Mouse (Mus musculus): ENCODE measurements around the gene Plxna4.
A peak's percentile ranks its signal among the peaks of the same experiment; 100 is the strongest.

Plxna4 gene

DNA sequence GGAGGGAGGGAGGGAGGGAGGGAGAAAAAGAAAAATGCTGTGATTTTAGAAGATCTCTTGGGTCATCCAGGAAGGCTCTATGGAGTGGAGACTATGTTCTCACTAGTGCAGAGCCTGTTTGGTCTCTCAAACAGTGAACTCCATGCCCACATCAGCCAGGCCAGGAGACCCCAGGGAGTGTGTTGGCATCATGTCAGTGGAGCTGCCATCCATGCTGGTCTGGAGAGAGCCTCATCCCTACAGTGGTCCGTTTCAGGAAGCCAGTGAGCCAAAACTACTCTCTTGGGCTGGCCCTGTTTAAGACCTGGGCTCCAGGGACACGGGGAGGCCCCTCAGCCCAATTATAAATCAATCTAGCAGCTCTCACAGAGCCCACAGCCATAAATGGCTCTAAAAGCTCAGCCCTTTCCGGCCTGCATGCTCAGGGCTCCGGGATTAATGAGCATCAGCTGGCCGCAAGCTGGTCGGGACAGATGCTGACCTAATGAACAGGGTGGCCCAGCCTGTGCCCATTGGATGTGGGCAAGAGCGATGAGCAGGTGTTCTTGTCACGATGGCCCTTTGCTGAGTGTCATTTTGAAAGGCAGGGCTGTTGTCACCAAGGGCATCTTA lies 180.3 kb downstream of the Plxna4 start:
- DNase-seq (ENCODE audit: low spot score in 2 of 2): peak in 1 of 2 experiments; percentile 39

DNA sequence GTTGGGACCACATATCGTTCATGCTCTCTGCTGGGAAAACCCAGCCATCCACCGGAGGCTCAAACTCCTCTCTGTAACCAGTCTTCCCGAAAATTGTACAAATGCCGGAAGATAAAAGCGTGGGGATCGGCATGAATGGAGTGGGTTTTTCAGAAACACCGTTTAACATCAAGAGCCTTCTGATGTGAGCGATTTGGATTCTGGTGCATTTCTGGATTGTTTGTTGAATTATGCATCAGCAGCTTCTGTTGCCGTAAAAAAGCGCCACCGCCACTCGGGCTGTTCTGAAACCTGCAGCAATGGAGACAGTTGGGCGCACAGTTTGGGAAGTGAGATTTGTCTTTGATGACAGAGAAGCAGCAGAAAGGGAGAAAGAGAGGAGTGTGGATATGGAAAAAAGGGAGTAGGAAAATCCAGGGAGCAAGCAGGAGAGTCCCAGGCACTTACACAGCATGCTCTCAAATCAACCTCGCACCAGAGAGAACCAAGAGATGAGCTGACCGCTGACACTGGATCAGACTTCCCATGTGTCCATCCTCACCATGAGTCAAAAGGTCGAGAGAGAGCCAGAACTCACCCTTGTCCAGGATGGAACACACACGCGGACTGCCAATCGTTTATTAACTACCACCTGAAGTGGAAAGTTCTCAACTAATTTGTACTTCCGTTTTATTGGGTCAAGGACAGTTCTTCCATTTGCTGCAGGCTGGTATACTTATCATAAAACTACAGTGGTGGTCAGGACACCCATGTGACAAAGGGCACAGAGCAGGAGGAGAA lies 181.5 kb downstream of the Plxna4 start:
- no peak for DNase-seq (ENCODE audit: low spot score in 2 of 2)

DNA sequence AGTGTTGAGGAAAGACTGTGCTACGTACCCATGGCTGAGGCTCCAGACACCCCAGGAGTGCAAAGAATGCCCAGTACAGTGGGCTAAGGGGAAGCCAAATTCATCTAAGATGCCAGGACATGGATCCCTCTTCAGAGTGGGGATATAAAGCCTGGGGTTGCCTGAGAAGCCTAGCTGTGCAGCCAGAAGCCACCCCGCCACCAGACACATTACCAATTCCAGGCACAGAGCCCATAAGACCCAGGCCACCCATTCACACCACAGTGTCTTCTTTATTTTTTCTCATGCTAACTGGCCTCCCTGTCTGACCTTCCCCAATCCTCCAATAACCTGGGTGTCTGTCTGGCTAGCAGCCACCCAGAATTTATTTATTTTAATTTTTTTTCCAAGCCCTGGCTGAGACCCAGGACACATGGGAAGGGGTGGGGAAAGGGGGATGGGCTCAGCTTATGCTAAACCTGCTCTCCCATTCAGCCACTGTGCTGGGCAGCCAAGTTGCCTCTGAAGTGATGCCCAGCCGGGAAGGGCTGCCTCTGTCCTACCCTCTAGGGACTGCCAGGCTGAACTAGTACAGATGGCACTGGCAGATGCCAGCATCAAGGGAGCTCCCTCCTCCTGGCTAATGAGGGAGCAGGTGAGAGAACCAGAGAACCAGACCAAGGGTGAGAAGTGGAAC lies 185.3 kb downstream of the Plxna4 start:
- peak; percentile 28 to 52 for DNase-seq (ENCODE audit: low spot score in 2 of 2)

DNA sequence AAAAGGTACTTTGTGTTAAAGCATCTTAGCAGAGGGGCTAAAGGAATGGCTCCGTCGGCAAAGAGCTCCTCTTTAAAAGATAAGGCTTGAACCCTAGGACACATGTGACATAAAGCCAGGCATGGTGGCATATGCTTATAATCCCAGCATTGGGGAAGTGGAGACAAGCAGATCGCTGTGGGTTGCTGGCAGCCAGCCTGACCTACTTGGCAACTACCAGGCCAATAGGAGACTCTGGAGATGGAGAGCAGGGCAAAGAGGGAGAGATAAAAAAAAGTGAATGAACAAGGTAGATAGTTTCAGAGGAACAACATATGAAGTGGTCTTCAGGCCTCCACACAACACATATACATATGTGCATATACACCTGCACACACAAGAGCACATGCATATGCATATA lies 189.7 kb downstream of the Plxna4 start:
- no peak for DNase-seq (ENCODE audit: low spot score in 2 of 2)

DNA sequence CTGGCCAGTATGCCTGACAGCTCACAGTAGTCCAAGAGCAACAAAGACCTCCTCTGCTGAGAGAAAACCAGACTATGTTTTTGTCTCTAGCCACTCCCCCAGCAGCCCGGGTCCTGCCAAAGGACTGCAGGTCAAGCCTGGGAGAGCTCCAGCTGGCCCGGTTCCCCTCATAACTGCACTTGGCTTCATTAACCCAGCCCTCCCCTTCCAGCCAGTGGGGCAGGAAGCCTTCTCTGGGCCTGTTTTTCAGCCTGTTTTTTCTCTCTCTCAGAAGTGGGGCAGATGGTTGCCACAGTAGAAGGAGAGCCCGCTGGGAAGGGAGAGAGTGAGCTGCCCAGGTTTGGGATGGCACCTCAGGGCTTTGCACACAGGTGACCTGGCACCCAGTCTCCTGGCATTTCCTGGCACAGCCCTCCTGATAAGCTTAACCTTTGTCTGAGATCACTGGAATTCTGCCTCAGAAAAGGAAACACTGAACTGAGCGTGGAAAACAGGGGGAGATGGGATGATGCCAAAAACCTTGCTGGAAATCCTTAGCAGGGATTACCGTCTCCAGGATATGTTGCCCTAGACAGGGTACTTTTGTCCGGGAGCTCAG lies 190.8 kb downstream of the Plxna4 start:
- peak; percentile 65 to 84 for DNase-seq (ENCODE audit: low spot score in 2 of 2)

DNA sequence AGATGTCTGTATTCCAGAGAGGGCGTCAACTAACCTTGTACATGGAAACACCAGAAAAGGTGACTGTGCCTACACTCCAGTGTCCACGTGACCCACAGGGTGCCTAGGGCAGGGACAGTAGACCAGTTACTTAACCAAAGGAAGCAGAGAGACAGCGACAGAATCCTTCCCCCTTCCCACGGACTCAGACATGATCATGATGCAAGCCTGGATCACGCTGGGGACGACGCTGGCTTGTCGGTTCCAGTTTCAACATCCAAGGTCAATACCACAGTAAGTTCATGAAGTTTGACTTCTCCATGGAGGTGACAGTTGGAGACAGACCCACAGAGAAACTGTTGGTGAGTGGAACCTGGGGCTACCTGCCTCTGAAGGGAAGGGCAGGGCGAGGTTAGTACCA lies 192.6 kb downstream of the Plxna4 start:
- DNase-seq (ENCODE audit: low spot score in 2 of 2): no peak

DNA sequence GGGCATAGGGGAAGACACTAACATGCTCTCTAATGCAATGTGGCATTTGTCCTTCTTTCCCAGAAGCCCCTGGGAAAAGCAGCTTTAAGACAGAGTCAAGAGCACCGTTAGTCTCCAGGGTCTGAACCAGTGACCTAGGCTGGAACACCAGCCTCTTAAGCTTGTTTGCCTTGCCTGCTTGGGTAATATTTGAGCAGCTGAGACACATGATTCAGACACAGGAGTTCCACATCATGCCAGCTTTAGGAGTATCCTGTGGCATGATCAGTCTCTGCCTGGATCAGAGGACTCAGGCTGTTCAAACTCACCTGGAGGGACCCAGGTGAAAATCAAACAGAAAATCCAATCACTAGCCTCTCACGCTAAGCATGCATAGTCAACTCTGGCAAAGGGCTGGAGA lies 195.7 kb downstream of the Plxna4 start:
- DNase-seq (ENCODE audit: low spot score in 2 of 2): no peak

DNA sequence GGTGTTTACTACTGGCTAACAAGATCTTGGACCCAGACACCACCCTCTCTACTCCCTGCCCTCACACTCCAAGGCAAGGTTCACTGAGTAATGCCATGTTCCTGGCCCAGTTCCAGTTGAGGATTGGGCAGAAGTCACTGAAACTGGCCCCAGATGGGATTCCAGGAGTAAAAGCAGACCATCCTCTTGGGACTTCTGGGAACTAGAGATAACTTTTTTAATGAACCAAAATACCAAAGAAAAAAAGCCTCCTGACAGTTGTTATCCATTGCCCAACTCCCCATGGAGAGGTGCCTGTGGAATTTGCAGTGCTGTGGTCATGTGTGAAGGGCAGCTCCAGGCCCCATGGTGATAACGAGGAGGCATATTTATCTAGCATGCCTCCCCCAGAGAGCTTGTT lies 199.7 kb downstream of the Plxna4 start:
- no peak for DNase-seq (ENCODE audit: low spot score in 2 of 2)

DNA sequence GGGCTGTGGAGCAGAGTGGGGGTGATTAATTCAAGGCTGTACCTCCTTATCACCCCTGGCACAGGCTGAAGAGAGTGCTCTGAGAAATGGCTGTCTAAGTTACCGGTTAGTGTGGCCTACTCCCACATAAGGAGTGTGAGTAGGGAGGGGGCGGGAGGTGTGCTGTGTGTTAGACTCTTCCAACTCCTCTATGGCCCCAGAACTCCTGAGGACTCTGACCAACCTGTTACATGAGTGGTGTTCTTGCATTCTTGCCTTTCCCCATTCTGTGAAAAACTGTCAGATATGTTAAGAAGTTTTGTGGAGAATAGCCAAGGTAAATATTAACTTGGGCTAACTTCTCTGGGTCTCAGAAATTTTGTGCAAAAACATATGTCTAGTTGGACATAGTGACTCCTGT lies 201.1 kb downstream of the Plxna4 start:
- DNase-seq (ENCODE audit: low spot score in 2 of 2): no peak

DNA sequence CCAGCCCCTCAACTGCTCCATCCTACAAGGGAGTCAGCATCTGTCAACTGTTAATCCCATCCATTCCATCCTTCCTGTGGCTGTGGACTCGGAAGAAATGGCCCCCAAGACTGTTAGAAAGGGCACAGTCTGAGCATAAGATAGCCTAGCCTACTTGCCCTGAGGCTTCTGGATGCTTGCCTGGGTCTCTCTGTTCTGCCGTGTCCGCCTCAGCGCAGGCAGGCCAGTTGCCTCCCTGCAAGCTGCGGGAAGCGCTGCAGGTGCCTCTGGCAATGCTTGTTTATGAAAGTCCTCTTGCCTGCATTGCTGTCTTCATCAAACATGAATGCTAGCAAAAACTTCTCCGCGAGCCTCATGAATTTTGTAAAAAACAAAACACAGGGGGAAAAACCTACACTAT lies 203.1 kb downstream of the Plxna4 start:
- no peak for DNase-seq (ENCODE audit: low spot score in 2 of 2)

DNA sequence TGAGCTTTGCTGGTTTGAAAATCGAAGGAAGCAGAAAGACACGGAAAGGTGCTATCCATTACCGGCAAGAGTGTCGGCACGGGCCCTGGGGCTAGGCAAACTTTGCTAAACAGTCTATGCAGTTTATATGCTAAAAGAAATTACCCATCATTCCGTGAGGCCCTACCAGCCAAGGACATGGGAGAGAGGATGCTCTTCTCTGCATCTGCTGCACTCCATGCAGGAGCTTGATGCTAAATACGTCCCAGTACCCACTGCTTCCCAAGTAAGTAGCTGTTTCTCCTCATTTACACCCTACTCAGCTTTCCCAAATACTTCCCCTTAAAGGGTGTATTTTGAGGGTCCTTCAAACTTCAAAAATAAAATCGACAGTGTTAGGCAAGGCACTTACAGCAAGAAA lies 203.6 kb downstream of the Plxna4 start:
- DNase-seq (ENCODE audit: low spot score in 2 of 2): no peak

DNA sequence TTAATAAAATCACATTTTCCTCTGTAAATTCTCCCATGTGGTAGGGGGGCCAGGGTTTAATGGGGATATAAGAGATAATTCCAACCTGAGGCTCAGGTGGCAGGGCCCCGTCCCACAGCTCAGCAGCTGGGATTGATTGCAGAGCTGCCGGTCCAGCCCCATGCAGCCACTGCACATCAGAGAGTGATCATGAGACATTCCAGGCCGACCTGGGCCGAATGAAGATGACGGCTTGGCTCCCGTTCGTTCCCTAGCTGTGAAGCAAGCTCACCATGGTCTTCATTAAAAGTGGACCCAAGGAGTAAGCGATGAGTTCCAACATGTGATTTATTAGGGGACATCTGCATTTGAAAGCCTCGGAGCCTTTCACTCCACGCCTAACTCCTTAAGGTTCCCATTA lies 206.5 kb downstream of the Plxna4 start:
- no peak for DNase-seq (ENCODE audit: low spot score in 2 of 2)

DNA sequence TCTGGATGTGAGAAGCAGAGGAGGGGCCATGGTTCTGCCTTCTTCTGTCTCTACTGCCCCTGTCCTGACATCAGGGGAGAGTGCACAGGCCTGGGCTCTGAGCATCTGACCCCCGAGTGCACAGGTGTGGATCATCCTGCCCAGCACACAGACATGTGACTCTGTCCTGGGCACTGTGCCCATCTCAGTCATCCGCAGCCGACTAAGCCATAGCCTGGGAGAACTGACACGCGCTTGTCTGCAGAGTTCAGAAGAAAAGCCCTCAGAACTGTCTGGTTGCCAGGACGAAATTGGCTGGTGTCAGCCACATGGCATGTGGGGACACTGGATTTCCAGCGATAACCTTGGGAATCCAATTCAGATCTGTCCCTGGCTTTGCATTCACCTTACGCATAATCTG lies 210.8 kb downstream of the Plxna4 start:
- DNase-seq (ENCODE audit: low spot score in 2 of 2): peak in 1 of 2 experiments; percentile 64

DNA sequence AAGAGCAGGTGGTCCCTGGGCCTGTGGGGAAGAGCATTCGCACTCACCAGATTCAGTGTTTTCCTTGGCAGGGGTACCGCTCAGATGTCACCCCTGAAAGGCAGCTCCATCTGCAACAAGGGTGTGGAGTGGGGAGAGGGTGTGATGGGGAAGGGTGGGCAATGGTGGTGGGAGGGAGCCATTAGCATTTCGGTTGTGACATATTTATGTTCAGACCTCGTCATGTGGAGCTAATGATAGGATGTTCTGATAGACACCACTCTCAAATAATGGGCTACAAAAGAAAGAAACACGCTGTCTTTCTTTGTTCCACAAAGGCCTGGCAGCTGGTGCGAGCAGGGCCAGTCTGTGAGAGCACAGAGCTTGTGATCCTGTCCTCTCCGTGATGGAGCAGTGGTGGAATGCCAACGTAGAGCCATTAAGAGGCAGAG lies 214.0 kb downstream of the Plxna4 start:
- no peak for DNase-seq (ENCODE audit: low spot score in 2 of 2)

DNA sequence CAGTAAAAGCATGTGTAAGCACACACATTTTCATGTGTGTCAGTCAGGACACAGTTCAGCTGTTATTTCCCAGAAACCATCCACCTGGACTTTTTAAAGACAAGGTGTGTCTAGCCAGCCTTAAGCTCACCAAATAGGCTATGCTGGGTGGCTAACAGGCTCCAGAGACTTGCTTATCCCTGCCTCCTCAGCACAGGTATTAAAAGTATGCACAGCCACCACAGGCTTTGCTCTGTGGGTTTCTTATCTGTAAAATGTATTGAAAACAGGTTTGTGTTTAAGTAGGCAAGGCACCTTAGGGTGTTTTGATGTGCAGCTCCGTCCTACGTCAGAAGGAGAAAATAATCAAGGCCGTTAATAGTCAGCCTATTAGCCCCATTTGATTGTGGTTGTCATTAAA lies 218.9 kb downstream of the Plxna4 start:
- no peak for DNase-seq (ENCODE audit: low spot score in 2 of 2)

DNA sequence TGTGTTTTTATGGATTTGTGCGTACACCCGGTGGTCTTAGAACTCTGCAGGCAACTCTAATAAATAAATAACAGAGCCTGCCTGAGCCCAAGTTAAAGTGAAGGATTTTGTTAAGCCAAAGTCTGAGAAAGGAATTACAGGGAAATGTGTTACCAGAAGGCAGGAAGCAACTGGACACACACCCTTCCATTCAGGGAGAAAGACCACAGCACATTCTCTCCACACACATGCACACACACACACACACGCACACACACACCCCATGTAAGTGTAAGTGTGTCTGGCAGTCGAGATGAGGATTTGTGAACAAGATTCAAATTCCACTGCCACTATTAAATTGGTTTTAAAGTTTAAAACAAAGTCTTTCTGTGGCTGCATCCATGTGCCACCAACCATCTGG lies 219.6 kb downstream of the Plxna4 start:
- DNase-seq (ENCODE audit: low spot score in 2 of 2): no peak

DNA sequence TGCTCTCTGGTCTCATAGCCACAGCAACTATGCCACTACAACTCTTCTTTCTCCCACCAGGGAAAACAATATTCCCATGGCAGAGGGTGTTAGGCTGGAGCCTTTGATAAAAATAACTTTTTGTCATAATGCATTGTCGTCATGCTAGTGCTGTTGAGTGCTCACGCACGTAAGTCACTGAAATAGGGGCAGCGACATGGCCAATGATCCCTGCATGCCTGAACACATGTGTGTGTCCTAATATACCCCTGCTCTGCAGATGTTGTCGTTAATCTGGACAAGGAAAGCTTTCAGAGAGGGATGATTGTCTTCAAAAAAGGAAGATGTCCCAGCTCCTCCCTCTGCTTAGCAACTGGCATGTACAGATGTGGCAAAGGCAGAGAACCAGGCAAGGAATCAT lies 223.1 kb downstream of the Plxna4 start:
- no peak for DNase-seq (ENCODE audit: low spot score in 2 of 2)

DNA sequence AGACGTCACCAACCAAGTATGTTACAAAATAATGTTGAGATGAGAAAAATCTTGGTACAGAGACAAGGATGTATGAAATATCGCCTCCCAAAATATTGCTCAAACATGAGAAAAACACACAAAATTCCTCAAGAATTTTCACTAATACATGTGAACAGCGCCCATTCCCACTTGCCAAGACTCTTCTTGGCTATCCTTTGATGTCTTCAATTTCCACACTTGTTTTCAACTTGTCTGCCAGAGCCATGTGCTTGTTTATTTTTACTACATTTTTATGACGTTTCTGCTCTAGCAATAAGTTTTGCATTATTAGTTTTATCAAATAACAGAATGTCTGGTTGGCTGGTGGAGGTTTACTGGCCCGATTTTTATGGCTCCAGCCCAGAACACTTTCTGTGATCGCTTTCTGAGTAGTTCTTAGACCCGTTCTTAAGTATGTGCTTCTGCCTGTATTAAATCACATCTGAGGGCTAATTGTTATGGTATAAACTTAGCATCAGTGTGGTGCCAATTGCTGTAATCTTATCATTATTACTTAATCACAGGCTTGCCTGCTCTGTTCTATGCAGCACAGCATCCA lies 224.4 kb downstream of the Plxna4 start:
- no peak for DNase-seq (ENCODE audit: low spot score in 2 of 2)

DNA sequence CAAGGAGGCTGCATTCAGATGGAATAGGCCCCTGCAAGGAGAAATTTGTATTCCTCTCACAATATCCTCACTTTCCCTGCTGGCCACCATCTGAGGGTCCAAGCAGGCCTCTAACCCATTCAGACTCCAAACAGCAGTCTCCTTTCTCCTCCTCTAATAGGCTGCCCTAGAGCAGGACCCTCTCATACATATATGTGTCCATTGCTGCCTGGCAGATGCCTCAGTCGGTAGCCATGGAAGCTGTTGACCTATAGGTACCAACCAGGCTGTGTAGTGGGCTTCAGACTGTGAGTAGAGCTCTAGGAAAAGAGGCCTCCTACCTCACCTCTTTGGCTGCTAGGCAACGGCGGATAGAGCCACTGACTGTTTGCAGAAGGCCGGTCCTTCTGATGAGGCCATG lies 225.6 kb downstream of the Plxna4 start:
- no peak for DNase-seq (ENCODE audit: low spot score in 2 of 2)

DNA sequence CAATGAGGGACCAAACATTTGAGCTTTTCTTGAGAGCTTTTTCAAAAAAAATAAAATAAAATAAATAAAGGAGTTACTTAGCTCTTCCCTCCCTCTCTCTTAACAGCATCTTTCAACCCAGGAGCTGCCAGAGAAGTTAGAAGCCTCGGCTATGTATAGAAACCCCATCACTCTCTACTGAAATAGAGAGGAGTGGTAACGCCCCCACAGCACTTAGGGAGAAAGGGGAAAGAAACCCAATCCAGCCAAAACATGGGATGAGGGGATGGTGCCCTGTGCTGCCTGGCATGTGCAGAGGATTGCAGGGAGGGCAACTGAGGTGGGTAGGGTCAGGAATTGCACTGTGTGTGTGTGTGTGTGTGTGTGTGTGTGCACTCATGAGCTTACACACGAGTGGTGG lies 228.3 kb downstream of the Plxna4 start:
- DNase-seq (ENCODE audit: low spot score in 2 of 2): no peak

DNA sequence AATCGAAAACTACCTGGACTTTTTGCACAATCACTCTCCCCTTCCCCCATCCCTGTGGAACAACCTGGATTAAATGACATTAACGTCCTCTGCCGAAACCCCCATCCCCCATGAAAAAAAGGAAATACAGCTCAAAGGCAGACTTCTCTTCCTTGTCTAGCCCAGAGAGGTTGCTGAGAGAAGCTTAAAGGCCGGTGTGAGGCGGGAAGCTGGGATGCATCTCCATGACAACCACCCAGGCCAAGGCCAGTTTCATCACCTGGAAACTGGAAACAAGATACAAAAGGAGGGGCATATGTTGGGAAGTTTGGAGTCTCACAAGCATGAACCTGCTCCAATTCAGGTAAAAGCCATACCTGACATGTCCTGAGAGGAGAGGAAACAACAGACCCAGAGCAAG lies 230.5 kb downstream of the Plxna4 start:
- no peak for DNase-seq (ENCODE audit: low spot score in 2 of 2)

DNA sequence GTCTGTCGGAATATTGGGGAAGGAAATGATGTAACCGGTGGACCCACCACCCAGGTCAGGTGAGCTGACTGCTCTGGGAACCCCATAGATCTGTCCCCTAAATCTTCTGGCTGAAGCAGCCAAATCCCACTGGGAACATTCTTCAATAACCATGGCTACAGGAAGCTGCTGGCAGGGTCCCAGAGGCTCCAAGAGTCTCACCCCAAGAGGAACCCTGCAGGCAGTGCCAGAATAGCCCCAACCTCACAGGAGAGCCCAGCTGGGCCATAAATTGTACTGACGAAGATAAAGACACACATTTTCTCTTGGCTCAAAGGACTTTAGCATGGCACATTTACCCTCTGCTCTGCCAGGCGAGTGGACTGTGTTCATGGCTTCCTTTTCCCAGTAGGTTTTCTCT lies 232.4 kb downstream of the Plxna4 start:
- peak in 1 of 2 experiments; percentile 32 for DNase-seq (ENCODE audit: low spot score in 2 of 2)
